Mouse (Mus musculus) thymus, postnatal 10 days (tissue): ENCODE data around the gene 4930522H14Rik.
A peak's percentile ranks its signal among the peaks of the same experiment; 100 is the strongest.

Experiments used
- DNase-seq, 2 experiments: peaks; one replicate each; pipeline ENCODE4 v3.0.0; 2021; ENCODE audit warnings: low spot score in 2 of 2

Gene 4930522H14Rik

DNA sequence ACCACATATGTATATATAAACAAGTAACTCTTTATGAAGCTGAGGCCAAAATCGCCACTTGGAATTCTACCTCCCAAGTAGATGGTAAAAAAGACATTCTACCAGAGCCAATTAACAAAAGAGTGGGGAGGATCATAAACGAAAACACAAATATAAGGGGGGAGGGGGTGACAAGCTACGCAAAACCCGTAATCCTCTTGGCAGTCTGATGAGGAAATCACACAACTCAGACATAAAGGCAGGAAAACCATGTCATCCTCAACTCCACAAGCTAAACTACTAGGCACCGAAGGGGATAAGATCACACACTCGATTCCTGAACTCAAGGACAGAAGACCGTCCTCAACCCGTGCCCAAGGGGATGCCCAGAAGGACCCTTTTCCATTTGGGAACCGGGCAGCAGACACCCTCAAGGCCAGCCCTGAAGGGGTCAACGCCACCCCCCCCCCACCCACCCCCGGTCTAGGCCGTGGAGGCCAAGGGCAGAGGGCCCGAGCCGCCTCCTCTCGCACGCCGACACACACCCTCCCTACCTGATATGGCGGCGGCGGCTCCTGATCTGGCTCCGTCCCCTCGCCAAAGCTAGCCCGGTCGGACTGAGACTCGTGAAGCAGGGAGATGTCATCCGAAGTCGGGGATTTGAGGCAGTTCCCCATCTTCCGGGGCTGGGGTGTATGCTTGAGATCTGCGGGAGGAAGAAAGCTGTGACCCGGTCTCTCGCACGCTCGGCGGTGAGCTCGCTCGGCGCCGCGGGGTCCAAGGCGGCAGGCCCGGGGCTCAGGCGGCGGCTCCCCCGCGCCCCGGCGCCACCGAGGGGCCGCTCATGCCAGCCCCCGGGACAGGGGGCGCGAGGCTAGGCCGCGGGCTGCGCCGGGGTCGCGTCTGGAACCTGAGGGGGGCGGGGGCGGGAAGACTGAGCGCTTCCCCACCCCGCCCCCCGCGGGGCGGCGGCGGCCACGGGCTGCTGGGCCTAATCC, 55.2 kb downstream of the 4930522H14Rik start:
- peak; percentile 11 to 37 for DNase-seq

DNA sequence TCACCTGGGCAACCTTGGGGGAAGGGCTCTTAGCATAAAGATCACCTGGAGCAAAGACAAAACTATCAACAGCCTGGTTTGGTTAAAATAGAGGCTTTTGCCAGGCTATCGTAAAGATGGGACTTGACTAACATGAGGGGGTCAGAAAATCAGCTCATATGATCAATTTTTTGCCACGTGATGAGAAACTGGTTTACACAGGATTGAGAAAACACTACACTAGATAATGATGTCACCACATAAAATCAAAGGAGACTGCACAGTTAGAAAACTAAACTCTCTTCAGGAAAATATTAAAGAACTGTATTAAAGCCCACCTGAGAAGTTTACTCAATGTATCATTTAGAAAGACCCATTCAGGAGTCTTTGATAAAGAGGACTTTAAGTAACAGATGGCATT, 56.0 kb downstream of the 4930522H14Rik start:
- no peak for DNase-seq

DNA sequence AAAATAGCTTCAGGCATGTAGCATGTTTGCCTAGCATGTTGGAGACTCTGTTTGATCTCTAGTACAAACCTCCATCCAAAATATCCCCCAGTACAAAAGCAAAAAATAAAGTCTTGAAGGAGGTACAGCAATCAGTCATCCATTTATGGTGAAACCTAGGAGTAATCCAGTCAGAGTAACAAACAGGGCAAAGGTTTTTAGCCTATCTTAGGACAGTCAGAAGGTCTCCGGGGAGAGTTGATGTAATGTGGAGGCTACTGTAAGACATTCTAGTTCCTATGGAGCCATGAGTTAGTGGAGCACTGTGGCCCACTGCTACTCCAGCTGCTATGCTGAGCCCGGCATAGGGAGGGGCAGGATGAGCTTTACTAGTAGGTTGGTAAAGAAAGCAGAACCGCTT, 58.5 kb downstream of the 4930522H14Rik start:
- DNase-seq = no peak

DNA sequence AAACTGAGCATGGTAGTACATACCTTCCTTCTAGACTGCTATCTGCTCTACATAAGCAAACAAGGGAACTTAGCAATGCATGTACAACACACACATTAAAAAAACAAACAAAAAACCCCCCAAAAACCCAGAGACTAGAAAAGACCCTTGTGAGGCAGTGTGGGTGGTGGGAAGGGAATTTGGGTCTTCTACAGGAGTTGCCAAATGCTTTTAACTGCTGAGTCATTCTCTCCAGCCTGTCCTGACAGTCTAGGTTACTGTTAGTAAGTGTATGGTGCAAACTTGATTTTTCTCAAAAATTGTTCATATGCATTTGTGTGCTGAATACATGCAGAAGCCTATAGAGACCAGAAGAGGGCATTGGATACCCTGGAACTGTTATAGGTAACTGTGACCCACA, 59.5 kb downstream of the 4930522H14Rik start:
- DNase-seq = no peak

DNA sequence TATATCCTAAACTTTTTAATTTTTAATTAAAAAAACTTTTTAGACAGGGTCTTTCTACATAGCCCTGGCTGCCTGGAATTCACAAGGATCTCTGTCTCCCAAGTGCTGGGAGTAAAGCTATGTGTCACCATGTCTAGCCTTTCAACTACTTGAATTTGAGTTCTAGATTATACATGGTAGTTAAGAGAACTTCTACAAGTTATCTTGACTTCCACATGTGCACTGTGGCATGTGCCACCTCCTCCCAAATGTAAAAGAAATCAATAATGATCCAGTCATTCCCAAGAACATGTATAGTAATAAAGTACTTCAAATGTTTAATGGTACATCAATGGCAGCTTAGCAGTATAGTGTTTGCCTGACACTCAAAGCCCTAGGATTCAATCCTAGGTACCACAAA, 63.4 kb downstream of the 4930522H14Rik start:
- DNase-seq = no peak

DNA sequence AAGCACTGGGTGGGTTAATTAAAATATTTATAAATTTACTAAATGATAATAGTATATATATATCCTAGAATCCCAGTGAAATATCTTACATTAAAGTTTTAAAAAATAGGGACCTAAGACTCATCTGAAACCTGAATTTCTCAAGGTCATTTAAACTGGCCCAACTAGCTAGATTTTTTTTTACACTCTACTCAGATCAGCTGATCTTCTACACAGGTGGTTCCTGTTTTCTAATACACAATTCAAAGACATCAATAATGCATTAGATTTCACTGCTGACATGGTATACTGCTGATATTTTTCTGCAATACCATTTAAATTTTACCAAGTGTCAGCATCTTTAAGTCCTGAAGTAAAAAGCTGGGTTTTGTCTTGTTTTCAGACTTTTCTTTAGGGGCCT, 67.2 kb downstream of the 4930522H14Rik start:
- DNase-seq = no peak

DNA sequence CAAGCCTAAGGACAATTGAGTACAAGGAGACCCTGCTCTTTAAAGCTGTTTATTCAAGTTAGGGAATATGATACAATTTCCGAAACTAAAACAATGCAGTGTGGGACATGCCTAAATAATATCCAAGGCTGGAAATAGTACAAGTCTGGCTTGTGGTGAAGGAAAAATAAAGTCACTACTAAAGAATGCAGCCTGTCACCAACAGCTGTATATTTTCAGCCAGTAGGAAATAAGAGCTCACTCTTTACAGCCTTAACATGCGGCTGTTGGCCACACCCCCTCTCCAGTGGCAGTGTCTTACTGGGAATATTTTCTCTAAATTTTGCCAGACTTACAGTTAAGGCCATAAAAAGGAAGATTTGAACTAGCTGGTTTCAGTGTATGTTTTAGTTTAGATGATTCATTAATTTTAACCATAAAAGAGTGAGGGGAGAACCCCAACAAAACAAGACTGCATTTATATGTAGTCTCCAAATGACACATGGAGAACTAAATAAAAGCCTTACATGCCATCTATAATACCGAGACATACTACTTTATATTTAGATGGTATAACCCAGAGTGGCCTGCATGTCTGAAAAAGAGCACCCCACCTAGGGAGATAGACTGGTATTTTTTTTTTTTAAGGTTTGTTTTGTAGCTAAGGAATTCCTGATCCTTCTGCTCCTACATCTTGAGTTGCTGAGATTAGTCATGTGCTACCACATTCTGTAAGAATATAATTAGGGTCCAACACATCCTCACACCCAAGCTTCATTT, 70.5 kb downstream of the 4930522H14Rik start:
- no peak for DNase-seq

DNA sequence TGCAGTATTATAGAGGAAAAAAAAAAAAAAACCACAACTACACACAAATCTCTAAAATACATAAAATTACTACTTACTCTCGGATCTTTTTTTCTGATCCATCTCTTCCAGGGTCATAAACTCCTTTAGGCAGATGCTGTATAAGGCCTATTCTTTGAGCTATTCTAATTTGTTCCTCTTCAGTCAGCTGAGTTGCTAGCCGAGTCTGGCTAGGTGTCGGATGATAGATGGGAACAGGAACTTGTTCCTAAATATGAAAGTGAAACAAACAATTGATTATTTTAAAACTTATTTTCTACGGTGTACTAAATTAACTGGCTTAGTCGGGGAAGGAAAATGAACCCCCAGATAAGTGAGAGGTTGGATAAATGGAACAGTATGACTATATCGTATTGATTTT, 74.3 kb downstream of the 4930522H14Rik start:
- DNase-seq = no peak
